Mouse (Mus musculus): ENCODE results near the gene Olfr1423.
A peak's percentile ranks its signal among the peaks of the same experiment; 100 is the strongest.
"Not testable (repeated sequence)": the region's sequence is repeated elsewhere in the genome, so short reads cannot be mapped to it uniquely, and the experiment has no call there.

Gene Olfr1423

GRCm38 (mm10) chr19:12007105-12007931 lies 33.8 kb downstream of the Olfr1423 start:
- peak; percentile 80 for DNase-seq (ENCODE audit: low read depth, low spot score)

GRCm38 (mm10) chr19:12006361-12006947 lies 34.7 kb downstream of the Olfr1423 start:
- peak; percentile 44 for DNase-seq (ENCODE audit: low read depth, low spot score)

GRCm38 (mm10) chr19:12005376-12006360 lies 35.4 kb downstream of the Olfr1423 start:
- peak; percentile 89 for DNase-seq (ENCODE audit: low read depth, low spot score)

- DNase-seq (ENCODE audit: low read depth, low spot score) = peak; percentile 54
Observed at GRCm38 (mm10) chr19:12004216-12005008, 36.7 kb downstream of the Olfr1423 start.

GRCm38 (mm10) chr19:12003568-12003967 lies 37.5 kb downstream of the Olfr1423 start:
- DNase-seq (ENCODE audit: low read depth, low spot score) = no peak

- no peak for DNase-seq (ENCODE audit: low read depth, low spot score)
Observed at GRCm38 (mm10) chr19:12002791-12003190, 38.3 kb downstream of the Olfr1423 start.

- DNase-seq (ENCODE audit: low read depth, low spot score) = peak; percentile 88
Observed at GRCm38 (mm10) chr19:12002125-12002524, 39.0 kb downstream of the Olfr1423 start.

GRCm38 (mm10) chr19:12001686-12002085 lies 39.4 kb downstream of the Olfr1423 start:
- no peak for DNase-seq (ENCODE audit: low read depth, low spot score)

- no peak for DNase-seq (ENCODE audit: low read depth, low spot score)
Observed at GRCm38 (mm10) chr19:11995722-11996448, 45.2 kb downstream of the Olfr1423 start.

GRCm38 (mm10) chr19:11994703-11995431 lies 46.2 kb downstream of the Olfr1423 start:
- DNase-seq (ENCODE audit: low read depth, low spot score) = no peak

- no peak for DNase-seq (ENCODE audit: low read depth, low spot score)
Observed at GRCm38 (mm10) chr19:11992441-11993029, 48.6 kb downstream of the Olfr1423 start.

- DNase-seq (ENCODE audit: low read depth, low spot score) = peak; percentile 59
Observed at GRCm38 (mm10) chr19:11992034-11992433, 49.1 kb downstream of the Olfr1423 start.

GRCm38 (mm10) chr19:11989334-11989733 lies 51.8 kb downstream of the Olfr1423 start:
- DNase-seq (ENCODE audit: low read depth, low spot score) = no peak

GRCm38 (mm10) chr19:11987841-11988240 lies 53.3 kb downstream of the Olfr1423 start:
- no peak for DNase-seq (ENCODE audit: low read depth, low spot score)

GRCm38 (mm10) chr19:11984614-11985013 lies 56.5 kb downstream of the Olfr1423 start:
- not testable (repeated sequence) for DNase-seq (ENCODE audit: low read depth, low spot score)

Measured in ZHBTc4 (cell line).